Mouse (Mus musculus) midbrain, embryonic 14.5 days (tissue): ENCODE measurements around the gene Fam50a. TPM values are rescaled to one million over a fixed set of nuclear protein-coding genes. Genes with fewer than 3 reads are reported as not detected.

Experiments used
- ATAC-seq: fragments of 200-750 bp; cut with Nextera tagmentation; 2 replicates; pipeline ENCODE4 v1.8.0; 2017; ENCODE audit warnings: moderate number of reproducible peaks, moderate library complexity; ENCODE audit not compliant: low FRiP score, low TSS enrichment
- DNase-seq: peaks from one replicate; pipeline ENCODE4 v3.0.0-alpha.2; 2015
- H3K27ac ChIP-seq: fragments of 300-500 bp; sonication (generic); replicated peaks from 2 replicates; pipeline ENCODE4 v1.5.1; 2014; ENCODE audit warnings: mild to moderate bottlenecking, low read depth, low read length, moderate library complexity
- H3K27me3 ChIP-seq: fragments of 300-500 bp; sonication (generic); 2 replicates; pipeline ENCODE4 v1.6.1; 2014; ENCODE audit warnings: low read length, control low read depth, mixed read lengths; ENCODE audit not compliant: control insufficient read depth, insufficient read depth
- H3K36me3 ChIP-seq: fragments of 300-500 bp; sonication (generic); 2 replicates; pipeline ENCODE4 v1.6.1; 2014; ENCODE audit warnings: low read length, control low read depth; ENCODE audit not compliant: control insufficient read depth, insufficient read depth
- H3K4me1 ChIP-seq: fragments of 300-500 bp; sonication (generic); 2 replicates; pipeline ENCODE4 v1.6.1; 2014; ENCODE audit warnings: mild to moderate bottlenecking, antibody characterized with exemption, low read length, control low read depth; ENCODE audit not compliant: control insufficient read depth, insufficient read depth
- H3K4me2 ChIP-seq: fragments of 300-500 bp; sonication (generic); 2 replicates; pipeline ENCODE4 v1.6.1; 2014; ENCODE audit warnings: mild to moderate bottlenecking, low read length, moderate library complexity
- H3K4me3 ChIP-seq: fragments of 300-500 bp; sonication (generic); replicated peaks from 2 replicates; pipeline ENCODE4 v1.5.1; 2014; ENCODE audit warnings: low read depth, low read length
- H3K9ac ChIP-seq: fragments of 300-500 bp; sonication (generic); replicated peaks from 2 replicates; pipeline ENCODE4 v1.6.1; 2014; ENCODE audit warnings: mild to moderate bottlenecking, low read length, moderate library complexity
- H3K9me3 ChIP-seq: fragments of 300-500 bp; sonication (generic); 2 replicates; pipeline ENCODE4 v1.6.1; 2016; ENCODE audit warnings: low read length, control low read depth, mixed read lengths; ENCODE audit not compliant: control insufficient read depth
- WGBS: fragments of 180-500 bp; shearing (Covaris S2); extraction: QIAGEN DNeasy Blood & Tissue Kit; methylation state at CpG from one replicate; pipeline ENCODE4 v1.1.7; 2014; 5-methylcytosine and 5-hydroxymethylcytosine counted together
- polyA plus RNA-seq: library from polyadenylated mRNA; unstranded; fragments of >200 nt; fragmentation: Nextera tagmentation; extraction: Ambion mirVana; gene quantifications from 2 replicates; pipeline ENCODE4 v1.2.1, GENCODE M21; 2014

Gene Fam50a
- polyA plus RNA-seq, 1 experiment from 2014 or later, result 43.2 TPM

- 20% methylated on average over 16 of the region's 16 CpGs for WGBS
- H3K36me3 ChIP-seq, result no peaks in the 10 kb centered on the region
Measured at GRCm38 (mm10) chrX:74281732-74282394, 31.0 kb upstream of the Fam50a start, which contains the start of the genes Taz and Dnase1l1. Taz (plus strand) TSS chrX:74281912. Dnase1l1 (minus strand) TSS chrX:74282337.

GRCm38 (mm10) chrX:74282395-74283091, 30.3 kb upstream of the Fam50a start:
- Histone ChIP-seq H3K4me1 (peaks cover 6% of the 10 kb centered on the region; the same call in 1 of the 2 replicates), H3K27me3 (no peaks in the 10 kb centered on the region), H3K36me3 (no peaks in the 10 kb centered on the region), H3K27ac (peak overlapping the region; percentile 84), H3K4me2 (peak overlapping the region; percentile 68), H3K4me3 (peak overlapping the region; percentile 51), H3K9me3 (no peaks in the 10 kb centered on the region), H3K9ac (peak overlapping the region; percentile 62)
- ATAC-seq, result peak; percentile 88
- peak; percentile 92 for DNase-seq
- 22% methylated on average over 39 of the region's 39 CpGs for WGBS

More at GRCm38 (mm10) chrX:74281732-74282394, 31.0 kb upstream of the Fam50a start, which contains the start of the genes Taz and Dnase1l1:
- no peaks in the 10 kb centered on the region for H3K27me3 ChIP-seq
- peak within 1 kb of the TSS; percentile 84 for H3K27ac ChIP-seq
- peak within 1 kb of the TSS; percentile 62 for H3K9ac ChIP-seq
- H3K4me2 ChIP-seq, result peak within 1 kb of the TSS; percentile 68
- peaks cover 6% of the 10 kb centered on the region; the same call in 1 of the 2 replicates for H3K4me1 ChIP-seq
- no peaks in the 10 kb centered on the region for H3K9me3 ChIP-seq
- H3K4me3 ChIP-seq, result peak within 1 kb of the TSS; percentile 51
- ATAC-seq, result peak; percentile 47; the same call in 1 of the 2 replicates
- DNase-seq, result peak; percentile 47

- peak overlapping the region; percentile 68 for H3K4me2 ChIP-seq
- H3K4me1 ChIP-seq, result peaks cover 6% of the 10 kb centered on the region; the same call in 1 of the 2 replicates
- peak overlapping the region; percentile 62 for H3K9ac ChIP-seq
- H3K27me3 ChIP-seq, result no peaks in the 10 kb centered on the region
- H3K4me3 ChIP-seq, result peak overlapping the region; percentile 51
- peak overlapping the region; percentile 84 for H3K27ac ChIP-seq
- H3K36me3 ChIP-seq, result no peaks in the 10 kb centered on the region
- H3K9me3 ChIP-seq, result no peaks in the 10 kb centered on the region
- DNase-seq, result no peak
- 0 out of 2 replicates have a peak, but pooled peaks have one; percentile 29 for ATAC-seq
- WGBS, result 48% methylated on average over 5 of the region's 5 CpGs
Measured at GRCm38 (mm10) chrX:74283092-74283437, 29.8 kb upstream of the Fam50a start.

GRCm38 (mm10) chrX:74293431-74293830, 19.4 kb upstream of the Fam50a start:
- H3K27ac ChIP-seq, result no peak overlapping the region
- H3K9ac ChIP-seq, result no peak overlapping the region
- WGBS, result 75% methylated on average over 4 of the region's 4 CpGs
- no peak overlapping the region for H3K4me2 ChIP-seq
- no peaks in the 10 kb centered on the region for H3K9me3 ChIP-seq
- ATAC-seq (no peak), DNase-seq (no peak)
- peaks cover 4% of the 10 kb centered on the region; the same call in 1 of the 2 replicates for H3K36me3 ChIP-seq
- H3K4me1 ChIP-seq, result 0 out of 2 replicates have a peak, but pooled peaks cover 2% of the 10 kb centered on the region
- no peak overlapping the region for H3K4me3 ChIP-seq
- no peaks in the 10 kb centered on the region for H3K27me3 ChIP-seq

GRCm38 (mm10) chrX:74296538-74297448, 16.0 kb upstream of the Fam50a start, which contains the start of gene Atp6ap1:
Atp6ap1 (plus strand) TSS chrX:74297097.
- Histone ChIP-seq H3K4me2 (peak within 1 kb of the TSS; percentile 62), H3K27me3 (no peaks in the 10 kb centered on the region), H3K27ac (peak within 1 kb of the TSS; percentile 70), H3K4me3 (peak within 1 kb of the TSS; percentile 58), H3K36me3 (peaks cover 12% of the 10 kb centered on the region; the same call in 1 of the 2 replicates), H3K9ac (peak within 1 kb of the TSS; percentile 62), H3K4me1 (0 out of 2 replicates have a peak, but pooled peaks cover 4% of the 10 kb centered on the region), H3K9me3 (no peaks in the 10 kb centered on the region)
- WGBS, result 19% methylated on average over 37 of the region's 37 CpGs
- ATAC-seq, result peak; percentile 98
- peak; percentile 94 for DNase-seq

GRCm38 (mm10) chrX:74298348-74298747, 14.5 kb upstream of the Fam50a start:
- peaks cover 24% of the 10 kb centered on the region for H3K36me3 ChIP-seq
- DNase-seq, result no peak
- no peak overlapping the region for H3K27ac ChIP-seq
- H3K27me3 ChIP-seq, result no peaks in the 10 kb centered on the region
- 0 out of 2 replicates have a peak, but pooled peaks cover 4% of the 10 kb centered on the region for H3K4me1 ChIP-seq
- H3K9me3 ChIP-seq, result no peaks in the 10 kb centered on the region
- H3K4me2 ChIP-seq, result no peak overlapping the region
- WGBS, result 97% methylated on average over 1 of the region's 1 CpGs
- no peak overlapping the region for H3K9ac ChIP-seq
- H3K4me3 ChIP-seq, result no peak overlapping the region
- ATAC-seq, result no peak

GRCm38 (mm10) chrX:74299721-74300120, 13.1 kb upstream of the Fam50a start:
- peaks cover 33% of the 10 kb centered on the region for H3K36me3 ChIP-seq
- H3K4me1 ChIP-seq, result 0 out of 2 replicates have a peak, but pooled peaks cover 7% of the 10 kb centered on the region
- no peak overlapping the region for H3K4me2 ChIP-seq
- no peaks in the 10 kb centered on the region for H3K9me3 ChIP-seq
- H3K27ac ChIP-seq, result no peak overlapping the region
- no peak overlapping the region for H3K4me3 ChIP-seq
- WGBS, result 76% methylated on average over 3 of the region's 3 CpGs
- H3K9ac ChIP-seq, result no peak overlapping the region
- H3K27me3 ChIP-seq, result no peaks in the 10 kb centered on the region
- no peak for ATAC-seq
- no peak for DNase-seq
